Mouse (Mus musculus) liver, postnatal 0 days (tissue): Measurements from ENCODE around the gene Rnf115. TPM values are rescaled to one million over a fixed set of nuclear protein-coding genes. Genes with fewer than 3 reads are reported as not detected.
A peak's percentile ranks its signal among the peaks of the same experiment; 100 is the strongest.

Experiments used
- ATAC-seq: fragments of 200-750 bp; cut with Nextera tagmentation; 2 replicates; pipeline ENCODE4 v1.8.0; 2017; ENCODE audit warnings: mild to moderate bottlenecking, moderate library complexity
- DNase-seq: peaks from one replicate; pipeline ENCODE4 v3.0.0-alpha.2; 2016
- H3K27ac ChIP-seq: fragments of 300-500 bp; sonication (generic); 2 replicates; pipeline ENCODE4 v1.5.1; 2014; ENCODE audit warnings: antibody characterized with exemption, moderate library complexity, mild to moderate bottlenecking, low read depth
- H3K27me3 ChIP-seq: fragments of 300-500 bp; sonication (generic); 2 replicates; pipeline ENCODE4 v1.6.1; 2014; ENCODE audit warnings: low read length, control low read depth, mixed read lengths; ENCODE audit not compliant: insufficient read depth
- H3K36me3 ChIP-seq: fragments of 300-500 bp; sonication (generic); replicated peaks from 2 replicates; pipeline ENCODE4 v1.6.1; 2014; ENCODE audit warnings: mild to moderate bottlenecking, control low read depth, low read length, moderate library complexity, mixed read lengths; ENCODE audit not compliant: insufficient read depth
- H3K4me1 ChIP-seq: fragments of 300-500 bp; sonication (generic); 2 replicates; pipeline ENCODE4 v1.6.1; 2014; ENCODE audit warnings: antibody characterized with exemption, mild to moderate bottlenecking, control low read depth; ENCODE audit not compliant: insufficient read depth
- H3K4me2 ChIP-seq: fragments of 300-500 bp; sonication (generic); 2 replicates; pipeline ENCODE4 v1.6.1; 2014; ENCODE audit warnings: low read depth, mild to moderate bottlenecking, low read length, moderate library complexity, mixed read lengths
- H3K4me3 ChIP-seq: fragments of 300-500 bp; sonication (generic); 2 replicates; pipeline ENCODE4 v1.5.1; 2014; ENCODE audit warnings: low read depth, low read length
- H3K9ac ChIP-seq: fragments of 300-500 bp; sonication (generic); replicated peaks from 2 replicates; pipeline ENCODE4 v1.6.1; 2014; ENCODE audit warnings: mild to moderate bottlenecking, moderate library complexity
- H3K9me3 ChIP-seq: fragments of 300-500 bp; sonication (generic); 2 replicates; pipeline ENCODE4 v1.6.1; 2016; ENCODE audit warnings: mild to moderate bottlenecking, control low read depth, low read length, mixed read lengths
- CTCF ChIP-seq: sonication (generic); IDR thresholded peaks from 2 replicates; pipeline ENCODE4 v1.5.1; 2016; ENCODE audit warnings: antibody characterized with exemption, low read depth
- EP300 ChIP-seq: IDR thresholded peaks from 2 replicates; pipeline ENCODE4 v1.6.1; 2016; ENCODE audit warnings: antibody characterized with exemption, low read depth, mild to moderate bottlenecking
- WGBS: fragments of 180-500 bp; shearing (Covaris S2); extraction: QIAGEN DNeasy Blood & Tissue Kit; methylation state at CpG from one replicate; pipeline ENCODE4 v1.1.7; 2014; ENCODE audit not compliant: insufficient replicate concordance; 5-methylcytosine and 5-hydroxymethylcytosine counted together
- polyA plus RNA-seq: library from polyadenylated mRNA; unstranded; fragments of >200 nt; fragmentation: Nextera tagmentation; extraction: Ambion mirVana; gene quantifications from 2 replicates; pipeline ENCODE4 v1.2.1, GENCODE M21; 2015

The Rnf115 gene
- polyA plus RNA-seq, 1 experiment from 2014 or later: 28.6 TPM

- Histone ChIP-seq H3K4me2 (no peak overlapping the region), H3K36me3 (peaks cover 38% of the 10 kb centered on the region), H3K9ac (no peak overlapping the region), H3K27ac (no peak overlapping the region), H3K4me1 (peaks cover 11% of the 10 kb centered on the region), H3K4me3 (no peak overlapping the region), H3K9me3 (no peaks in the 10 kb centered on the region), H3K27me3 (peaks cover 13% of the 10 kb centered on the region)
- ATAC-seq: no peak
- no peak for DNase-seq
- WGBS: 86% methylated on average over 11 of the region's 11 CpGs
- TF ChIP-seq EP300: no peak
- no peak for TF ChIP-seq CTCF
These were observed 21.2 kb upstream of the Rnf115 start for GRCm38 (mm10) chr3:96706217-96706616.

GRCm38 (mm10) chr3:96706984-96707383 is 20.5 kb upstream of the Rnf115 start:
- DNase-seq (no peak), ATAC-seq (no peak)
- TF ChIP-seq EP300: no peak
- no peak for TF ChIP-seq CTCF
- Histone ChIP-seq H3K27me3 (peaks cover 13% of the 10 kb centered on the region), H3K9ac (no peak overlapping the region), H3K4me3 (no peak overlapping the region), H3K27ac (no peak overlapping the region), H3K36me3 (peaks cover 38% of the 10 kb centered on the region), H3K9me3 (no peaks in the 10 kb centered on the region), H3K4me2 (no peak overlapping the region), H3K4me1 (peaks cover 11% of the 10 kb centered on the region)
- 72% methylated on average over 7 of the region's 7 CpGs for WGBS

DNA sequence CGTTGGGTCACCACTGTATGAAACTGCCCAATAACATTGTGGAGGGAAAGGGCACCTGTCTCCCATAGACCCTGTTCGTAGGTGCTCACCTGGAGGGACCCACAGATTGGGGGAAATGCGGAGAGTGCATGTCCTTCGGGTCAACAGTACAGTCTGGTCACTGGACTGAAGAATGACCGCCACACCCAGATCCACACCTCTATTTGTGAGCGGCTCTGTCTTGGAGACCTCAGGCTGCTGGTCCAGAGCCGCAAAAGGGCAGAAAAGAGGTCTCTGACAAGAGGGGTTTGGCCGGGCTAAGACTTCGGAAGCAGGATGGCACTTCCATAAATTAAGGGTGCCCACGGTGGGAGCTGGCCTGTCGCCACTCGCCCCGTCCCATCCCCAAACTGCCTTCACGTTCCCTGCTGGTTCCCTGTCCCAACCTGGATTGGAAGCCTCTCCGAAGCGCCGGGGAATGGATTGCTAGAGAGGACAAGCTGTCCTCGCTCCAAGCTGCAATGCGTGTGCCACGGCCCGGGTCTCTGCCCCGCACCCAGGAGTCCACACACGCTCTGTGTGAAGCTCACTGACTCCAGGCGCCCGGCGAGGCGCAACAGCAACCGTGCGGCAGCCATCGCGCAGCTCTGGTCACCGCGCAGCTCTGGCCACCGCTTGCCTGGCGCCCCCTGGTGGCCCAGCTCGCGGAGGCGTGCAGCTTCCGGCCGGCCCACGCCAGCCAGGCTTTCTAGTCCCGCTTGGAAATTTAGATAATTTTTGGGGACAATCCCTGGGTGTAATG is 19.4 kb upstream of the Rnf115 start, which contains the start of gene Nudt17:
Gene Nudt17, minus strand, starts transcription at position 660 of the 781 bp plus-strand sequence.
- Histone ChIP-seq H3K27ac (no peak within 1 kb of the TSS), H3K9me3 (no peaks in the 10 kb centered on the region), H3K4me2 (peak within 1 kb of the TSS; percentile 93), H3K4me1 (peaks cover 11% of the 10 kb centered on the region), H3K9ac (peak within 1 kb of the TSS; percentile 62), H3K27me3 (peaks cover 13% of the 10 kb centered on the region), H3K36me3 (peaks cover 44% of the 10 kb centered on the region), H3K4me3 (peak within 1 kb of the TSS; percentile 50)
- 6% methylated on average over 42 of the region's 42 CpGs for WGBS
- TF ChIP-seq CTCF (peak; percentile 98), EP300 (no peak)
- ATAC-seq: peak; percentile 86
- peak; percentile 84 for DNase-seq

- WGBS: 56% methylated on average over 2 of the region's 2 CpGs
- Histone ChIP-seq H3K4me3 (no peak overlapping the region), H3K4me2 (peak overlapping the region; percentile 93), H3K9me3 (no peaks in the 10 kb centered on the region), H3K4me1 (peaks cover 11% of the 10 kb centered on the region), H3K27ac (no peak overlapping the region), H3K36me3 (peaks cover 46% of the 10 kb centered on the region), H3K9ac (no peak overlapping the region), H3K27me3 (peaks cover 13% of the 10 kb centered on the region)
- peak; percentile 33 for ATAC-seq
- no peak for TF ChIP-seq CTCF
- TF ChIP-seq EP300: no peak
- no peak for DNase-seq
These were observed 18.8 kb upstream of the Rnf115 start for GRCm38 (mm10) chr3:96708684-96709064.

DNA sequence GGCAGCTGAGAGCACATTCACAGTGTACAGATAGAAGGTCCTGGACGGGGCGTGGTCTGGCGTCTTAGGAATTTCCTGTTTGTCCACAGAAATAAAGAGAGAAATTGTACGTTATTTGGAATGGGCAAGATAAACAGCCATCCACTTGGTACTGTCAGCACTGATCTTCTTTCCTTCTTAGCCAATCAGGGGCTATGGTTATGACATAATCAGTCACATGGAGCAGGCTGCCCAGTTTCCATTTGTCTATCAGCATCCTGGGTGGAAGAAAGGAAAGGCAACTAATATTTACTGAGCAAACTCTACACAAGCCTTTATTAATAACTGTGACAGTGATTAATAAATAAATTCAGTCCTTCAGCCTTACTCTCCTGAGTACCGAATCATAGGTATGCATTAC is 13.2 kb upstream of the Rnf115 start:
- Histone ChIP-seq H3K27me3 (no peaks in the 10 kb centered on the region), H3K4me2 (no peak overlapping the region), H3K4me3 (no peak overlapping the region), H3K36me3 (peaks cover 68% of the 10 kb centered on the region), H3K27ac (no peak overlapping the region), H3K9me3 (no peaks in the 10 kb centered on the region), H3K9ac (no peak overlapping the region), H3K4me1 (peaks cover 4% of the 10 kb centered on the region; the same call in 1 of the 2 replicates)
- DNase-seq (no peak), ATAC-seq (no peak)
- WGBS: 86% methylated on average over 5 of the region's 5 CpGs
- no peak for TF ChIP-seq CTCF
- no peak for TF ChIP-seq EP300

- no peaks in the 10 kb centered on the region for H3K27me3 ChIP-seq
- H3K27ac ChIP-seq: peak overlapping the region; percentile 49; the same call in 1 of the 2 replicates
- TF ChIP-seq EP300: no peak
- TF ChIP-seq CTCF: no peak
- no peak overlapping the region for H3K9ac ChIP-seq
- no peak overlapping the region for H3K4me3 ChIP-seq
- DNase-seq (no peak), ATAC-seq (no peak)
- 33% methylated on average over 2 of the region's 2 CpGs for WGBS
- H3K9me3 ChIP-seq: no peaks in the 10 kb centered on the region
- H3K4me1 ChIP-seq: peaks cover 4% of the 10 kb centered on the region; the same call in 1 of the 2 replicates
- H3K4me2 ChIP-seq: no peak overlapping the region
- peaks cover 64% of the 10 kb centered on the region for H3K36me3 ChIP-seq
These were observed 11.6 kb upstream of the Rnf115 start for GRCm38 (mm10) chr3:96715854-96716253.
